Mouse (Mus musculus) layer of hippocampus, postnatal 25 days (tissue): ENCODE results near the gene Rps29. TPM values are rescaled to one million over a fixed set of nuclear protein-coding genes. Genes with fewer than 3 reads are reported as not detected.

Source experiments
- DNase-seq, 2 experiments: peaks; one replicate each; pipeline ENCODE4 v3.0.0; 2022; ENCODE audit warnings: mixed read lengths in 2 of 2, low spot score in 1 of 2; ENCODE audit errors: extremely low spot score in 1 of 2
- microRNA-seq, 2 experiments: library from miRNA; unstranded; fragments of <30 nt; microRNA quantifications; one replicate each; pipeline ENCODE4 v1.2.0; 2021
- total RNA-seq, 2 experiments: library from RNA; stranded (reverse); gene quantifications; 2 replicates each; pipeline ENCODE4 v1.2.3; 2021

The Rps29 gene
- total RNA-seq, 2 experiments from 2014 or later, result 1,032 to 1,201 TPM

GRCm38 (mm10) chr12:69131981-69132380, 27.0 kb downstream of the Rps29 start:
- peak; percentile 17 to 65 for DNase-seq

- DNase-seq, result no peak
These were observed 27.7 kb downstream of the Rps29 start for GRCm38 (mm10) chr12:69131267-69131666.

GRCm38 (mm10) chr12:69130486-69130885, 28.5 kb downstream of the Rps29 start:
- no peak for DNase-seq

- no peak for DNase-seq
These were observed 29.2 kb downstream of the Rps29 start for GRCm38 (mm10) chr12:69129634-69130310.

GRCm38 (mm10) chr12:69127626-69128025, 31.4 kb downstream of the Rps29 start:
- DNase-seq, result no peak

GRCm38 (mm10) chr12:69127170-69127569, 31.8 kb downstream of the Rps29 start:
- DNase-seq, result peak in 1 of 2 experiments; percentile 9

GRCm38 (mm10) chr12:69125066-69125465, 33.9 kb downstream of the Rps29 start:
- no peak for DNase-seq

- no peak for DNase-seq
These were observed 36.2 kb downstream of the Rps29 start for GRCm38 (mm10) chr12:69122801-69123200.

- no peak for DNase-seq
These were observed 39.1 kb downstream of the Rps29 start for GRCm38 (mm10) chr12:69119908-69120307.

Small RNA genes within 50 kb of the gene (microRNA-seq; reads per million reads assigned to microRNA genes)
- 0 reads per million in 2 experiments for gene Gm47287
- 0.74 to 3.2 reads per million in 2 experiments for gene Gm47295

Other genes with a start within 250 kb of the Rps29 start
- gene Lrr1, start 9.6 kb upstream of the Rps29 start, total RNA-seq, result not detected
- gene Rpl36al, start 24.9 kb upstream of the Rps29 start, total RNA-seq, result 100 to 1,000 TPM; 177 to 208 TPM
- gene Mgat2, start 25.0 kb upstream of the Rps29 start, total RNA-seq, result 10 to 100 TPM; 27.4 to 29.6 TPM
- gene Gm49383, start 37.9 kb upstream of the Rps29 start, total RNA-seq, result 1 to 10 TPM; 3.4 to 7.7 TPM
- 1 to 10 TPM; 1.9 to 2.1 TPM for gene Dnaaf2, start 39.2 kb upstream of the Rps29 start, total RNA-seq
- gene Gm49384, start 45.1 kb upstream of the Rps29 start, total RNA-seq, result 1 to 10 TPM; 3.4 to 3.8 TPM
- 1 to 10 TPM in 1 of 2 experiments, under 1 TPM in 1; 0.27 to 1.4 TPM for gene Pole2, start 69.0 kb upstream of the Rps29 start, total RNA-seq
- gene Klhdc1, start 82.0 kb upstream of the Rps29 start, total RNA-seq, result 10 to 100 TPM; 15.2 to 18.4 TPM
- gene Klhdc2, start 137.5 kb upstream of the Rps29 start, total RNA-seq, result 100 to 1,000 TPM; 116 to 127 TPM
- 10 to 100 TPM; 41.3 to 43.3 TPM for gene Nemf, start 198.0 kb upstream of the Rps29 start, total RNA-seq
- 10 to 100 TPM; 49.1 to 50.3 TPM for gene Arf6, start 213.0 kb upstream of the Rps29 start, total RNA-seq
- 1 to 10 TPM; 1.1 to 1.3 TPM for gene Gm9887, start 213.3 kb upstream of the Rps29 start, total RNA-seq